Mouse (Mus musculus) embryonic facial prominence, embryonic 10.5 days (tissue): ENCODE measurements at regions not wholly inside any gene's neighbourhood (a gene's known extent, or its start where the extent isn't known, plus 50 kb on each side); places are given as distances from the start of the nearest gene placed in this dataset.

Experiments used
- DNase-seq: peaks from one replicate; pipeline ENCODE4 v3.0.0-alpha.2; 2017; ENCODE audit warnings: low spot score
- H3K27ac ChIP-seq: fragments of 300-500 bp; sonication (generic); replicated peaks from 2 replicates; pipeline ENCODE4 v1.5.1; 2016; ENCODE audit warnings: mild to moderate bottlenecking
- H3K27me3 ChIP-seq: fragments of 300-500 bp; sonication (generic); replicated peaks from 2 replicates; pipeline ENCODE4 v1.6.1; 2016; ENCODE audit warnings: low read depth, mild to moderate bottlenecking; ENCODE audit not compliant: poor library complexity, severe bottlenecking
- H3K36me3 ChIP-seq: fragments of 300-500 bp; sonication (generic); replicated peaks from 2 replicates; pipeline ENCODE4 v1.6.1; 2016; ENCODE audit warnings: mild to moderate bottlenecking, moderate library complexity
- H3K4me1 ChIP-seq: fragments of 300-500 bp; sonication (generic); 2 replicates; pipeline ENCODE4 v1.6.1; 2016
- H3K4me3 ChIP-seq: fragments of 300-500 bp; sonication (generic); 2 replicates; pipeline ENCODE4 v1.5.1; 2016; ENCODE audit warnings: mild to moderate bottlenecking, moderate library complexity
- H3K9me3 ChIP-seq: fragments of 300-500 bp; sonication (generic); 2 replicates; pipeline ENCODE4 v1.6.1; 2016; ENCODE audit warnings: mild to moderate bottlenecking
- WGBS: fragments of 180-500 bp; shearing (Covaris S2); methylation state at CpG from one replicate; pipeline ENCODE4 v1.1.7; 2016; 5-methylcytosine and 5-hydroxymethylcytosine counted together

GRCm38 (mm10) chr19:15212881-15213280 lies 615.0 kb upstream of the Tle4 start:
- Histone ChIP-seq H3K27ac (no peak overlapping the region), H3K36me3 (no peaks in the 10 kb centered on the region), H3K4me3 (no peak overlapping the region), H3K4me1 (no peaks in the 10 kb centered on the region), H3K27me3 (no peaks in the 10 kb centered on the region), H3K9me3 (no peaks in the 10 kb centered on the region)
- DNase-seq, result no peak
- 82% methylated on average over 5 of the region's 5 CpGs for WGBS

- 91% methylated on average over 1 of the region's 1 CpGs for WGBS
Observed at GRCm38 (mm10) chr19:15203039-15203438, 605.2 kb upstream of the Tle4 start.

GRCm38 (mm10) chr19:15201262-15201661 lies 603.4 kb upstream of the Tle4 start:
- no peak for DNase-seq
- Histone ChIP-seq H3K27ac (no peak overlapping the region), H3K9me3 (no peaks in the 10 kb centered on the region)

More at GRCm38 (mm10) chr19:15203039-15203438, 605.2 kb upstream of the Tle4 start:
- Histone ChIP-seq H3K27ac (no peak overlapping the region), H3K4me1 (peaks cover 15% of the 10 kb centered on the region), H3K9me3 (no peaks in the 10 kb centered on the region), H3K36me3 (no peaks in the 10 kb centered on the region), H3K27me3 (no peaks in the 10 kb centered on the region), H3K4me3 (no peak overlapping the region)
- no peak for DNase-seq

GRCm38 (mm10) chr19:15200792-15201191 lies 602.9 kb upstream of the Tle4 start:
- Histone ChIP-seq H3K4me1 (peaks cover 15% of the 10 kb centered on the region), H3K4me3 (no peak overlapping the region), H3K36me3 (no peaks in the 10 kb centered on the region), H3K27ac (no peak overlapping the region), H3K9me3 (no peaks in the 10 kb centered on the region), H3K27me3 (no peaks in the 10 kb centered on the region)
- 65% methylated on average over 4 of the region's 4 CpGs for WGBS
- DNase-seq, result no peak

More at GRCm38 (mm10) chr19:15201262-15201661, 603.4 kb upstream of the Tle4 start:
- Histone ChIP-seq H3K4me1 (peaks cover 15% of the 10 kb centered on the region), H3K4me3 (no peak overlapping the region), H3K36me3 (no peaks in the 10 kb centered on the region), H3K27me3 (no peaks in the 10 kb centered on the region)
- WGBS, result 24% methylated on average over 3 of the region's 3 CpGs

- no peaks in the 10 kb centered on the region for H3K9me3 ChIP-seq
- DNase-seq, result no peak
- no peaks in the 10 kb centered on the region for H3K36me3 ChIP-seq
- WGBS, result 51% methylated on average over 2 of the region's 2 CpGs
- H3K4me1 ChIP-seq, result peaks cover 15% of the 10 kb centered on the region
- no peak overlapping the region for H3K27ac ChIP-seq
- H3K27me3 ChIP-seq, result no peaks in the 10 kb centered on the region
- no peak overlapping the region for H3K4me3 ChIP-seq
Observed at GRCm38 (mm10) chr19:15200361-15200760, 602.5 kb upstream of the Tle4 start.

GRCm38 (mm10) chr19:15199692-15200091 lies 601.8 kb upstream of the Tle4 start:
- 80% methylated on average over 1 of the region's 1 CpGs for WGBS
- Histone ChIP-seq H3K36me3 (no peaks in the 10 kb centered on the region), H3K9me3 (no peaks in the 10 kb centered on the region), H3K4me3 (no peak overlapping the region), H3K4me1 (peaks cover 15% of the 10 kb centered on the region), H3K27ac (no peak overlapping the region), H3K27me3 (no peaks in the 10 kb centered on the region)
- DNase-seq, result no peak

- no peaks in the 10 kb centered on the region for H3K27me3 ChIP-seq
- no peaks in the 10 kb centered on the region for H3K9me3 ChIP-seq
- no peak overlapping the region for H3K4me3 ChIP-seq
- no peaks in the 10 kb centered on the region for H3K36me3 ChIP-seq
- no peak for DNase-seq
- H3K27ac ChIP-seq, result no peak overlapping the region
- H3K4me1 ChIP-seq, result no peaks in the 10 kb centered on the region
Observed at GRCm38 (mm10) chr19:15175221-15175620, 577.4 kb upstream of the Tle4 start.

- Histone ChIP-seq H3K36me3 (no peaks in the 10 kb centered on the region), H3K27me3 (no peaks in the 10 kb centered on the region), H3K27ac (no peak overlapping the region), H3K4me3 (no peak overlapping the region), H3K9me3 (no peaks in the 10 kb centered on the region), H3K4me1 (no peaks in the 10 kb centered on the region)
- DNase-seq, result no peak
- WGBS, result 40% methylated on average over 5 of the region's 5 CpGs
Observed at GRCm38 (mm10) chr19:15173301-15173700, 575.5 kb upstream of the Tle4 start.

GRCm38 (mm10) chr19:15167184-15167583 lies 569.3 kb upstream of the Tle4 start:
- Histone ChIP-seq H3K27ac (no peak overlapping the region), H3K9me3 (no peaks in the 10 kb centered on the region), H3K27me3 (no peaks in the 10 kb centered on the region), H3K36me3 (no peaks in the 10 kb centered on the region), H3K4me3 (no peak overlapping the region), H3K4me1 (no peaks in the 10 kb centered on the region)
- 84% methylated on average over 1 of the region's 1 CpGs for WGBS
- no peak for DNase-seq

GRCm38 (mm10) chr19:15160641-15161040 lies 562.8 kb upstream of the Tle4 start:
- no peaks in the 10 kb centered on the region for H3K9me3 ChIP-seq
- no peaks in the 10 kb centered on the region for H3K4me1 ChIP-seq
- H3K27me3 ChIP-seq, result no peaks in the 10 kb centered on the region
- H3K36me3 ChIP-seq, result no peaks in the 10 kb centered on the region
- no peak overlapping the region for H3K4me3 ChIP-seq
- WGBS, result 64% methylated on average over 3 of the region's 3 CpGs
- DNase-seq, result no peak
- H3K27ac ChIP-seq, result no peak overlapping the region

GRCm38 (mm10) chr19:15158653-15159052 lies 560.8 kb upstream of the Tle4 start:
- H3K4me3 ChIP-seq, result no peak overlapping the region
- no peak overlapping the region for H3K27ac ChIP-seq
- no peaks in the 10 kb centered on the region for H3K27me3 ChIP-seq
- no peaks in the 10 kb centered on the region for H3K9me3 ChIP-seq
- no peaks in the 10 kb centered on the region for H3K36me3 ChIP-seq
- WGBS, result 91% methylated on average over 3 of the region's 3 CpGs
- no peaks in the 10 kb centered on the region for H3K4me1 ChIP-seq
- no peak for DNase-seq

- no peak for DNase-seq
- H3K9me3 ChIP-seq, result no peaks in the 10 kb centered on the region
- H3K36me3 ChIP-seq, result no peaks in the 10 kb centered on the region
- no peaks in the 10 kb centered on the region for H3K27me3 ChIP-seq
- no peak overlapping the region for H3K4me3 ChIP-seq
- 85% methylated on average over 14 of the region's 14 CpGs for WGBS
- H3K27ac ChIP-seq, result no peak overlapping the region
- no peaks in the 10 kb centered on the region for H3K4me1 ChIP-seq
Observed at GRCm38 (mm10) chr19:15158177-15158576, 560.3 kb upstream of the Tle4 start.

GRCm38 (mm10) chr19:15154693-15155092 lies 556.8 kb upstream of the Tle4 start:
- Histone ChIP-seq H3K4me1 (no peaks in the 10 kb centered on the region), H3K4me3 (no peak overlapping the region), H3K27ac (no peak overlapping the region), H3K27me3 (no peaks in the 10 kb centered on the region), H3K36me3 (no peaks in the 10 kb centered on the region), H3K9me3 (no peaks in the 10 kb centered on the region)
- no peak for DNase-seq
- 69% methylated on average over 2 of the region's 2 CpGs for WGBS

GRCm38 (mm10) chr19:15146325-15146724 lies 548.5 kb upstream of the Tle4 start:
- Histone ChIP-seq H3K9me3 (no peaks in the 10 kb centered on the region), H3K4me1 (no peaks in the 10 kb centered on the region)
- WGBS, result 91% methylated on average over 3 of the region's 3 CpGs

More at GRCm38 (mm10) chr19:15146325-15146724, 548.5 kb upstream of the Tle4 start:
- Histone ChIP-seq H3K27me3 (no peaks in the 10 kb centered on the region), H3K27ac (no peak overlapping the region), H3K36me3 (no peaks in the 10 kb centered on the region), H3K4me3 (no peak overlapping the region)
- no peak for DNase-seq
